Mouse (Mus musculus) gastrocnemius, postnatal 10 days (tissue): ENCODE measurements around the gene Lce3b. TPM values are rescaled to one million over a fixed set of nuclear protein-coding genes. Genes with fewer than 3 reads are reported as not detected.

Experiments used
- DNase-seq: peaks from one replicate; pipeline ENCODE4 v3.0.0; 2021; ENCODE audit warnings: mixed read lengths
- long read RNA-seq, 2 experiments: library from polyadenylated mRNA; stranded (forward); transcript quantifications; one replicate each; pipeline ENCODE4 v2.0.0; 2021
- total RNA-seq, 2 experiments: library from RNA; stranded (reverse); gene quantifications; 2 replicates each; pipeline ENCODE4 v1.2.3; 2021

Lce3b gene
- not detected for total RNA-seq
- long read RNA-seq, experiment 1: 0 reads
- long read RNA-seq, experiment 2: 0 reads

- no peak for DNase-seq
Observed at GRCm38 (mm10) chr3:92932679-92933078, at the start of gene Lce3b. Gene Lce3b, plus strand, starts transcription at chr3:92932979.

DNA sequence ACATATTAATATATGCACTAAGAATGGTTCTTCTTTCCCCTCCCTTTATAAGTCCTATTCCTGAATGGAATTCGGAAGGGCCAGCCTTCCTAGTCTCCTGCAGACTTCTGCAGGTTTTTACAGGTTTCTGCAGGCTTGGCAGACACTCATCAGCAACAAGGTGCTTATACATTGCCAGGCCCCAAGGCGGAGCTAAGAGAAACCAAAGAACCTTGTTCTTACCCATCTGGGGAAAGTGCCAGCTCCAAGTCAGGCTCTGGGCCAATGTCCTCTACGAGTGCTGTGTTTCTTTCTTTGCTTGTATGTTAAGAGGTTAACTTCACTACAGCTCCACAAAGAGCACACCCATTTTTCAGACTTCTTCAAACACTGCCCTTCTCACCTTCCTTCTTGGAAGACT, 38.7 kb upstream of the Lce3b start:
- DNase-seq: no peak

DNA sequence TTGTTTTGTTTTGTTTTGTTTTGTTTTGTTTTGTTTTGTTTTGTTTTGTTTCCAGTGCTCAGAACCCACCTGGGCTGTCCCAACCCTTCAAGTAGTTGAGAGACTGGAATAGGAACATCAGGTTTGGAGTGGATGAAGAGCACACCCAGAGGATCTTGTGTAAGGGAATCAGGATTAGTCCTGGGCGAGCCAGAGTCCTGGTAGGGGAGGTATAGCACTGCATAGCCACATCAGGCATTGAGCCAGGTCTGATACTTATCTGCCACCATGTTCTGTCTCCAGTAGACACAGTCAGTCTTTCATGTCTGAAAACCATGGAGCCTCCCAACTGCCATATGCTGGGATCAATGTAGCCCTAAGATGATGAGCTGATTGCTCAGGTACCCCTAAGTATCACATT, 38.3 kb upstream of the Lce3b start:
- no peak for DNase-seq

DNA sequence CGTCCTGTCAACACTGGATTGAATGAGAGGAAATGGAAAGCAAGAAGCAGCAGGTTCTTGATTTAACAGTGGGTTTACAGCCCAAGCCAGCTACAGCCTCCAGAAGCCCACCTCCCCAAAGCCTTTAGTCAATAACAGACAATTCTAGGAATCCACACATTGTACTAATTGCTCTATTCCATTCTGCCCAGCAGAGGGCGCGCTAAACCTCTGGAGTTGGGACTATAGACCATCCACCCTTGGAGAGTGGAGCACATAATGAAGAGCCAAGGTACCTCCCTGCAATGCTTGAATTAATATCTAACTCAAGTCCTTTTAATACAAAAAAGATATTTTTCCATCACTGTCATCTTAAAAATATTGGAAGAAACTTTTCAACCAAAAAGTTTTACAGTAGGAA, 29.8 kb upstream of the Lce3b start:
- peak; percentile 16 for DNase-seq

GRCm38 (mm10) chr3:92903640-92904039, 29.1 kb upstream of the Lce3b start:
- no peak for DNase-seq

DNA sequence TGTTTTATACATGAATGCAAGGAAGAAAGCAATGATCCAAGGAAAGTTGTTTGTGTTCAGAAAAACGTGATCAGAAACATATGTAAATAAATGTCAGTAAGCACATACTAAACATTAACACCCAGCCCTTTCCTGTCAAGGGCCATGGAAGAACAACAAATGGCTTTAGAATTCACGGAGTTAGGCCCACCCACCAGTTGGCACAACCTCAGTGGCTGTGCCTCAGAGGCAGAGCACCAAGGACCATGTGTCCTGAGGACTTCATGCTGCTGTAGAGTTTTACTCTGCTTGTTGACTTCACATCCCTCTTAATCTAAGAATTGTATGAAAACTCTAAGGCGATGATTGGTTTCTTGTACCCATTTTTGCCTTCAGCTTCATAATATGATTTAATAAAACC, 27.6 kb upstream of the Lce3b start:
- no peak for DNase-seq

DNA sequence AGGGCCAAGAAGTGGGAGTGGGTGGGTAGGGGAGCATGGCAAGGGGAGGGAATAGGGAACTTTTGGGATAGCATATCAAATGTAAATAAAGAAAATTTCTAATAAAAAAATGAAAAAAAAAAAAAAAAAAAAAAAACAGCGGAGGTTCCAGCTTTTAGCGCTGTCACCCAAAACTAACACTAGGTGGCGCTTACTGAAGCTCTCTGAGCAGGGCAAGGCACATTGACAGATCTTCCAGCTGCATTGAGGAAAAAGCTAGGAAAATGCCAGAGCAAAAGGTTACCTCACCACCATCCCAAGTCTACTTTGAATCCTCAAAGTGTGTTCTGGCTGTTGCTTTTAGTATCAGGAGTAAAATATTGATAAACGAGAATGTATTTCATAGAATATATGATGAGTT, 25.2 kb upstream of the Lce3b start:
- DNase-seq: no peak

GRCm38 (mm10) chr3:92920364-92920763, 12.4 kb upstream of the Lce3b start:
- DNase-seq: peak; percentile 10

- DNase-seq: no peak
Observed at GRCm38 (mm10) chr3:92926130-92926529, 6.6 kb upstream of the Lce3b start, which contains the start of gene Lce3a. Gene Lce3a, minus strand, starts transcription at chr3:92926230.

DNA sequence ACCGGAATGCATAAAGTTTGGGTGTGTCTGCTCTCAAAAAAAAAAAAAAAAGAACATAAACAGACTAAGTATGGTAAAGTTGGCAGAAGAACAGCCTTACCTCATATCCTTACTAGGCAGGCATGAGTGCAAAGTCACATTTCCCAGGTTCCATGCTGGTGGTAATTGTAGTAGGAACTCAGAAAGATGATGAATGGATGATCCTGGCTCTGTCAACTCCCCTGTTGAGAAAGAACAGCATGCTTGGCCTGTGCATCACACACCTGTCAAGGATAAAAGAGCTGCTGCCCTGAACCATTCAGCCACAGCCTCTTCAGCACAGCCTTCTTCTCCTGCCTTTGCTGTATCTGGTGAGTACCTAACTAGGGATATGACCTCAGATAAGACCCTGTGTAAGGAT, 11.4 kb downstream of the Lce3b start, which contains the start of gene Lce3c:
Lce3c (plus strand) TSS at position 301 of the 400 bp plus-strand sequence.
- no peak for DNase-seq

DNA sequence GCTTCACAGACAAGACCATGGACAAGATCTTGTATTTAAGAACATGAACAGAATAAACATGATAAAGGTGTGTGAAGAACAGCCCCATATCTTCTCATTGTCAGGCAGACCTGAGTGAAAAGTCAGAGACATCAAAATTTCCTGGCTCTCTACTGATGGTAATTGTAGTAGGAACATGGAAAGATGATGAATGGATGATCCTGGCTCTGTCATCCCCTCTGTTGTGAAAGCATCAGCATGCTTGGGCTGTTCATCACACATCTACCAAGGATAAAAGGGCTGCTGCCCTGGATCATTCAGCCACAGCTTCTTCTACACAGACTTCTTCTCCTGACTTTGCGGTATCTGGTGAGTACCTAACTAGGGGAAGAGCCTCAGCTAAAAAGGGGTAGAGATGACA, 24.3 kb downstream of the Lce3b start, which contains the start of gene Lce3d:
Lce3d (plus strand) TSS at position 301 of the 400 bp plus-strand sequence.
- no peak for DNase-seq

DNA sequence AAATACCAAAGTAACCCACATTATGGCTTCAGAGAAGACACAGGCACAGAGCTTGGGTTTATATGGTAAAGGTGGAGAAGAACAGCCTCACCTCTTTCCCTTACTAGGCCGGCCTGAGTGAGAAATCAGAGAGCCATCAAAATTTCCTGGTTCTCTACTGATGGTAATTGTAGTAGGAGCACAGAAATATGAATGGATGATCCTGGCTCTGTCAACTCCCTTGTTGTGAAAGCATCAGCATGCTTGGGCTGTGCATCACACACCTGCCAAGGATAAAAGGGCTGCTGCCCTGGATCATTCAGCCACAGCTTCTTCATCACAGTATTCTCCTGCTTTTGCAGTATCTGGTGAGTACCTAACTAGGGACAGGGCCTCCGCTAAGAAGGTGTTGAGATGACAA, 34.0 kb downstream of the Lce3b start, which contains the start of gene Lce3e:
Lce3e (plus strand) TSS at position 301 of the 400 bp plus-strand sequence.
- DNase-seq: no peak

DNA sequence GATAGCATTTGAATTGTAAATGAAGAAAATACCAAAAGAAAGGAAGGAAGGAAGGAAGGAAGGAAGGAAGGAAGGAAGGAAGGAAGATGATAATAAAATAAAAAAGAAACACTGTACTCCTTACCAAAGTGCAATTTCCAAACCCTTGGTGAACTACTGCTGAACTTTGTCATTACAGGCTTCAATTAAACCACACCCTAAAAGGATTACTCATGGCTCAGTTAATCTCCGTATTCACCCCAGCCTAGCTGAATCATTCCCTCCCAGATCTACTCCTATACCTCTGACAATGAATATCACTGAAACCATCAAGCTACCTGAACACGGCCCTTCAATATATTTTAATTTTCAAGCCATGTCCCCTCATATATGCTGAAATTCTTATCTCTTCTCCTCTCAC, 45.7 kb downstream of the Lce3b start:
- no peak for DNase-seq

Other genes with a start within 250 kb of the Lce3b start
- not detected for gene Lce1d, start 245.8 kb upstream of the Lce3b start, total RNA-seq
- gene Lce1e, start 223.9 kb upstream of the Lce3b start, total RNA-seq: not detected
- not detected for gene Lce1f, start 212.6 kb upstream of the Lce3b start, total RNA-seq
- gene Gm38119, start 193.9 kb upstream of the Lce3b start, total RNA-seq: not detected
- not detected for gene Lce1g, start 180.6 kb upstream of the Lce3b start, total RNA-seq
- gene Lce1h, start 167.9 kb upstream of the Lce3b start, total RNA-seq: not detected
- gene Lce1i, start 154.1 kb upstream of the Lce3b start, total RNA-seq: not detected
- not detected for gene Lce1j, start 142.5 kb upstream of the Lce3b start, total RNA-seq
- gene Lce1k, start 125.1 kb upstream of the Lce3b start, total RNA-seq: not detected
- gene Kprp, start 105.7 kb upstream of the Lce3b start, total RNA-seq: not detected
- not detected for gene Lce1l, start 81.7 kb upstream of the Lce3b start, total RNA-seq
- not detected for gene 2310050C09Rik, start 62.8 kb upstream of the Lce3b start, total RNA-seq
- not detected for gene Lce3a, start 6.7 kb upstream of the Lce3b start, total RNA-seq
- not detected for gene Lce3c, start 11.5 kb downstream of the Lce3b start, total RNA-seq
- gene Lce3d, start 24.4 kb downstream of the Lce3b start, total RNA-seq: not detected
- gene Lce3e, start 34.1 kb downstream of the Lce3b start, total RNA-seq: not detected
- gene Lce3f, start 59.2 kb downstream of the Lce3b start, total RNA-seq: not detected
- not detected for gene Crct1, start 82.7 kb downstream of the Lce3b start, total RNA-seq
- gene Lce1m, start 86.1 kb downstream of the Lce3b start, total RNA-seq: not detected
- not detected for gene Gm4858, start 135.8 kb downstream of the Lce3b start, total RNA-seq
- gene Crnn, start 211.8 kb downstream of the Lce3b start, total RNA-seq: not detected